Mouse (Mus musculus): Measurements from ENCODE around the gene Mllt10.
"Not testable (repeated sequence)": the region's sequence is repeated elsewhere in the genome, so short reads cannot be mapped to it uniquely, and the experiment has no call there.

Gene Mllt10

GRCm38 (mm10) chr2:18051831-18052170, 3.2 kb upstream of the Mllt10 start:
- DNase-seq = no peak

DNA sequence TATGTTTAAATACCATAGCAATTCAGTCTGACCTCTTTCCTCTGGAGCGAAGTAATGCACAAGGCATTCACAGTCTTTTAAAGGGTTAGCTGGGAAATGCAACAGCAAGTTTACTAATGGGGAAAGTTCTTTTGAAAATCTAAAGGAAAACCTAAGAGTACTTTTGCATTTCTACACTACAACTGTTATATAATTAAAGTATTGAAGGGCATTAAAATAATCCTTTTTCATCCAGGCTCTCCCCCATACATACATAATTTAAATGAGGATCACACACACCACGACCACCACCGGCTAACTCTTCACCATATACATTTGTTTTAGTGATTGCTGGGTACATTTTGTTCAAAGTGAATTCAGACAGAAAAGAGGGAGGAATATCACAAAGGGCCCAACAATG, 2.5 kb upstream of the Mllt10 start:
- DNase-seq = no peak

DNA sequence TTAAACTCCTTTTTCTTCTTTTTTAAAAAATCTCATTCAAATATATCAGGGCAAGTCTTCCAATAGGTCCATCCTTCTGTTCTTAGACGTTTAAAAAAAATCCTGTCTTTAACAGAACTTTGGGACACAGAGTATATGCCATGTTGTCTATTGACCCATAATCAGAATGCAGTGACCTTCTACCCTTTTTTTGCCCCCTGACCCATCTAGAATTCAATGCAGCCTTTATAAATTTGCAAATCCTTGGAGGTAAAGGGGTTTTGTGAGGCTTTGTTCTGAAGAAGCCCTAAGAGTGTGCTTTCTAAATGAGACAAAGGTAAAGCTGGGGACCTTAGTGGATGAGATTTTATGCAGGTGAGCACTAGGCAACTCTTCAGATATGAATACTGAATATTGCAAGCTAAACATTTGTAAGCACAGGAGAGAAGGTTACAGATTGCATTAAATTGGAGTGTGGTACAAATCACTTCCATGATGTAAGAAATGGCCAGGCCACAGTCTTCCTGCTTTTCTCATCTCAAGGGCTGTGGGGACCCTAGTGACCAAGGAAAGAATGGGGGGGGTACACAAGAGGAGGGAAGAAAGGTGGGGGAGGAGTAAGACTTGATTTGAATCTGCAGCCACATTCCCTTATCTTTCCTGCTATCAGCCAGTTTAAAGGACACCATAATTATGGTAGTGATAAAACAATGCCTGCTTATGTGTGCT, 1.6 kb upstream of the Mllt10 start:
- DNase-seq = no peak

- peak; percentile 66 to 71 for DNase-seq
These were observed 996 bp upstream of the Mllt10 start for GRCm38 (mm10) chr2:18053951-18054530.

- DNase-seq = peak; percentile 96 to 98
These were observed 1.1 kb downstream of the Mllt10 start for GRCm38 (mm10) chr2:18055929-18056785.

- peak; percentile 96 to 98 for DNase-seq
These were observed 1.8 kb downstream of the Mllt10 start for GRCm38 (mm10) chr2:18056786-18057255.

DNA sequence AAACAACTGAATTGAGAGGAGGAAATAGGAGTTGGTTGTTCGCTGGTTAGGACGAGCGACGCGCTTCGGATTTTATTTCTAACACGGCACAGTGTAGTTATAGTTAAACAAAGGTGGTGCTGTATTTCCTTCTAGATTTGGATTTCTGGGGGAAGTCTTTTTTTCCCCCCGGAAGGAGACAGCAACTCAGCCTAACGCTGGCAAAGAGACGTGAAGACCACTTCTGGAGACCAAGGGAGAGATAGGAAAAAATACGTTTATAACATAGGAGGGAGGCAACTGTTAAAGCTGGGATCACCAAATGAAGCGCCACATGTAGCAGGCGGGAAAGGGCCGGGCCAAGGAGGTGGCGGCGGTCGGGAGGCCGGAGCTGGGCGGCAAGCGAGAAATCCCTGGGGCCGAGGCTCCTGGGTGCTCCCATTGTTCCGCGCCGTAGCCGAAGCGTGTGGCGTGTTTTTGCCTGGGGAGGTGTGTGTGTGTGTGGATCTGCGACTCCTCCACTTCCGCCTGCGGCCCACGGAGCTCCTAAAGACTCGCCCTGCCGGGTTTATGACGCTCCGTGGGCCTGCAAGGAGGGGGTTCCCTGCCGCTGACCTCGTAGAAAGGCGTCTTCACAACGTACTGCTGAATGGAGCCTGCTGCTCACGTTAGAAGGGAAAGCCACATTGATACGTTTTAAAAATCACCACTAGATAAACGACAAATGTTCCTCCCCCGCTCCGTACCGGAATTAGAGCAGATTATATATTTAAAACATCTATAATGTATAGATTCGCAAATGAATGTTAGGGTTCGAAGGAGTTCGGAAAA, 2.5 kb downstream of the Mllt10 start:
- peak; percentile 78 to 80 for DNase-seq

DNA sequence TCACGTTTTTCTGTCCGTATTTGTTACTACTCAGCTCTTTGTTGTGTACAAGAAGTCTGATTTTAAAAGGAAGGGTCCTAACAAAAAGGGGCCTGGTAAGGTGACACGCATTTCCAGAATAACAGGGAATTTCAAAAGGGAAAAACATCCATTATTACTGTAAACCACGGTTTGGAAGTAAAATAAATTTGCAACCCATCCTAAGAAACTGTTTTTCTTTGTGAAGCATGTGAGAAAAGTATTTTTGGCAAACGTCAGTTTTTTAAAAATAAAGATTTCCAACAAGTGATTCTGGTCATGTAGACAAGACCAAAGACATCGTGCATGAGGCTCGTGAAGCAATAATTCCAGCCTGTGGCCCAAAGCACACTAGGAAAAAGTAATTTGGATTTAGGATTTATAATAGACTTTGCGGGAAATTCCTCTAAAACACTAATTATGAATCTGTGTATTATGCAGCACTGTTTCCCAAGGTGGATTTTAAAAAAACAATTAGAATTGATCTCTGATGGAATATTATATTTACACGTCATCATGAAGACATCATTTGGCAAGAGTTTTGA, 3.2 kb downstream of the Mllt10 start:
- no peak for DNase-seq

GRCm38 (mm10) chr2:18059063-18059462, 4.0 kb downstream of the Mllt10 start:
- no peak for DNase-seq

- DNase-seq = no peak
These were observed 4.9 kb downstream of the Mllt10 start for GRCm38 (mm10) chr2:18059891-18060290.

- no peak for DNase-seq
These were observed 5.4 kb downstream of the Mllt10 start for GRCm38 (mm10) chr2:18060396-18060795.

- peak in 1 of 2 experiments; percentile 74 for DNase-seq
These were observed 8.8 kb downstream of the Mllt10 start for GRCm38 (mm10) chr2:18063763-18064251.

DNA sequence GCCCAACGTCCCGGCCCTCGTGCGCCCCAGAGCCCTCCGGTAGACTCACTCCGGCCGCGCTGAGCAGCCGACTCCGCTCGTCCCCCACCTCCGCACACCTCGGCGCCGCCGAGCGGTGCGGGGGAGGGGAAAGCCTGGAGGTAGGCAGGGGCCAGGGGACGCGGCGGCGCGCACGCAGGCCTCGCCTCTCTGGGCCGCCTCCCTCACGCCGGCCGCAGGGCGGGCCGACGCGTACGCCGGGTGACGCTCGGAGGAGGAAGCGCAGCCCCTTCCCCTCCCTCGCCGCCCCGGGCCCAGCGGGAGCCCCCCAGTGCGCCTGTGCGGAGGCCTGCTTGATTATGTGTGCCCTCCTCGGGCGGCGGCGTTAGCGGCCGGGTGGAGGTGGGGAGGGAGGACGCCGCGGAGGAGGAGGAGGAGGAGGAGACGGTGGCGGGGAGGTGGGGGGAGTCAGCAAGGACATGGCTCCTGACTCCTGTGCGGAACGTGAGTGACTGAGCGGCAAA, 9.4 kb downstream of the Mllt10 start:
- DNase-seq = peak; percentile 93 to 97

GRCm38 (mm10) chr2:18064941-18065707, 10.1 kb downstream of the Mllt10 start:
- peak; percentile 78 to 85 for DNase-seq

GRCm38 (mm10) chr2:18065708-18066030, 10.6 kb downstream of the Mllt10 start:
- DNase-seq = no peak

DNA sequence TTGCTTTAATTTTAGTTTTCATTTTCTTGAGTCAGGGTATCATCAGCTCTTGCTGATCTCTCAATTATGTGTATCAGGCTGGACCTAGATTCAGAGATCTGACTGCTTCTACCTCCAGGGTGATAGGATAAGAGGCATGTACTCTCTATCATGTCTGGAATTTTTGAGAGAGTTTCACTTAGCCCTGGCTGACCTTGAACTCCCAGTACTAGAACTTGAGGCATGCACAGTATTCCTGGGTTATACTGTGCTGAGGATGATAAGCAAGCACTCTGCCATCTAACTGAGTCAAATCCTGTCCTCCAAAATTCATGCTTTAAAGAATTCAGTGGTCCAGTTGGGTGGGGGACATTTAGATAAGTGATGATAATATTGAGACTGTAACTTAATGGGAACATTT, 11.4 kb downstream of the Mllt10 start:
- no peak for DNase-seq

DNA sequence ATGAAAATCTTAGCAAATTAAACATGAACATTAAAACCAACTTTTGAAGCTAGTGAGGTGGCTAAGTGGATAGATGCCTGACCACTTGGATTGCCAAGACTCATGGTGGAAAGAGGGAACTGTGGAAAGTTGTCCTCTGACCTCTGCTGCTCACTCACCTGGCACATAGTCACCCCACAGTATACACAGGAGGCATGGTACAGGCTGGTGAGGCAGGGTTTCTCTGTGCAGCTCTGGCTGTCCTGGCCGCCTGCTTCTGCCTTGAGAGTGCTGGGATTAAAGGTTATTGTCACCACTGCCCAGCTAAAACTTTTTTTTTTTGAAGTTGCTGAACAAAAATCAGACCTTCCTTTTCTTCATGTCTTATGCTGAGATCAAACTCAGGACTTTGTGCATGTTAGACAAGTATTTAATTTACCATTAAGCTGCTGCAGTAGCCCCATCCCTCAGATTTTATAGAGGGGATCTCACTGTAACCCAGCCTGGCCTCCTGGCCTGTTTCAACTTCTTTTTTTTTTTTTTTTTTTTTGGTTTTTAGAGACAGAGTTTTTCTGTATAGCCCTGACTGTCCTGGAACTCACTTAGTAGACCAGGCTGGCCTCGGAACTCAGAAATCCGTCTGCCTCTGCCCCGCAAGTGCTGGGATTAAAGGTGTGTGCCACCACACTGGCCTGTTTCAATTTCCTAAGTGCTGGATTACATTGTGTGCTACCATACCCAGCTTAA, 13.2 kb downstream of the Mllt10 start:
- no peak for DNase-seq

GRCm38 (mm10) chr2:18071947-18072346, 16.9 kb downstream of the Mllt10 start:
- no peak for DNase-seq

DNA sequence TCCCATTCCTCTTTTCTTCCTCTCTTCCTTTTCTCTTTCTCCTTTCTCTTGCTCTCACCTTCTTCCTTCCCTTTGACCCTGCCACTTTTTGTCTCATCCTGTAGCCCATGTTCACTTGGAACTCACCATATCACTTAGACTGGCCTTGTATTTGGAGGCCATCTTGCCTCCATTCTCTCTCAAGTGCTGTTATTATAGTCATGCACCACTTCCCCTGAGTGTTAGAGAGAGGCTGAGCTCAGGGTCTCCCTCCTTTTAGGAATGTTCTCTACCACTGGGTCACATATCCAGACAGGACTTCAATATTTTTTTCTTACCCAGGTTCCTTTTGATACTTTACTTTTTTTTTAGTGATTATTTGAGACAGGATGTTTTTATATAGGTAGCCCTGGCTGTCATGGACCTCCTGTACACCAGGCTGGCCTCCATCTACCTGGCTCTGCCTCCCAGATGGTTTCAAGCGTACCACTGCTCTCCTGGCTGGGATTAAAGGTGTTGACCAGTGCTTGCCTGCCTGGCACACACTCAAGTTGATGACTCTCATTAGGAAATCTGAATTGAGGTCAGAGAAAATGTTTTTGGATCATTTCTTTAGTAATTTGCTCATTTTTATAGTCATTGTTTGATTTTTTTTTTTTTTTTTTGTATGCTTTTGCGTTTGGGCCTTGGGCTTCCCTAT, 25.3 kb downstream of the Mllt10 start:
- no peak for DNase-seq

DNA sequence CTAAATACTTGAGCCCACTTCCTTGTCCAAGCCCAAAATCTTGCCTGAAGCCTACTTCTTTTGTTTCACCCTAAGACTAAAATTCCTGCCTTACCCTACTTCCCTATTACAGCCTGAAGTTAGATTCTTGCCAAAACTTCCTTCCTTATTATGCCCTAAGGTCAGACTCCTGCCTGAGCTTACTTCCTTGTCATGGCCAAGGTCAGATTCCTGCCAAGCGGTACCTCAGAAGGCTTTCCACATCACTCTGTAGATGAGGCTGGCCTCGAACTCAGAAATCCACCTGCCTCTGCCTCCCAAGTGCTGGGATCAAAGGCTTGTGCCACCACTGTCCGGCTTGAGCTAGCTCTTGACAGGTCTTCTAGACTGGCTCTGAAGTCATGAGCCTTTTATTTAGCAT, 32.7 kb downstream of the Mllt10 start:
- DNase-seq = not testable (repeated sequence)
